Mouse (Mus musculus) liver, embryonic 12.5 days (tissue): ENCODE data around the gene Slc31a2. TPM values are rescaled to one million over a fixed set of nuclear protein-coding genes. Genes with fewer than 3 reads are reported as not detected.

ENCODE experiments used
- ATAC-seq: fragments of 200-750 bp; cut with Nextera tagmentation; 2 replicates; pipeline ENCODE4 v1.8.0; 2017; ENCODE audit warnings: moderate number of reproducible peaks, mild to moderate bottlenecking, moderate library complexity
- H3K27ac ChIP-seq: fragments of 300-500 bp; sonication (generic); 2 replicates; pipeline ENCODE4 v1.5.1; 2016; ENCODE audit warnings: mild to moderate bottlenecking
- H3K27me3 ChIP-seq: fragments of 300-500 bp; sonication (generic); replicated peaks from 2 replicates; pipeline ENCODE4 v1.6.1; 2016; ENCODE audit warnings: mild to moderate bottlenecking, moderate library complexity
- H3K36me3 ChIP-seq: fragments of 300-500 bp; sonication (generic); 2 replicates; pipeline ENCODE4 v1.6.1; 2016; ENCODE audit warnings: mild to moderate bottlenecking, moderate library complexity
- H3K4me1 ChIP-seq: fragments of 300-500 bp; sonication (generic); 2 replicates; pipeline ENCODE4 v1.6.1; 2016
- H3K4me2 ChIP-seq: fragments of 300-500 bp; sonication (generic); 2 replicates; pipeline ENCODE4 v1.6.1; 2016; ENCODE audit warnings: mild to moderate bottlenecking, moderate library complexity
- H3K4me3 ChIP-seq: fragments of 300-500 bp; sonication (generic); 2 replicates; pipeline ENCODE4 v1.5.1; 2016; ENCODE audit warnings: mild to moderate bottlenecking, moderate library complexity
- H3K9ac ChIP-seq: fragments of 300-500 bp; sonication (generic); 2 replicates; pipeline ENCODE4 v1.6.1; 2016; ENCODE audit warnings: mild to moderate bottlenecking, moderate library complexity
- H3K9me3 ChIP-seq: fragments of 300-500 bp; sonication (generic); replicated peaks from 2 replicates; pipeline ENCODE4 v1.6.1; 2016; ENCODE audit warnings: mild to moderate bottlenecking, moderate library complexity
- WGBS: fragments of 180-500 bp; shearing (Covaris S2); methylation state at CpG from one replicate; pipeline ENCODE4 v1.1.7; 2016; ENCODE audit not compliant: insufficient replicate concordance; 5-methylcytosine and 5-hydroxymethylcytosine counted together
- polyA plus RNA-seq: library from polyadenylated mRNA; unstranded; fragments of >200 nt; fragmentation: Nextera tagmentation; extraction: Ambion mirVana; gene quantifications from 2 replicates; pipeline ENCODE4 v1.2.1, GENCODE M21; 2016

The Slc31a2 gene
- 6.5 and 6.8 TPM in 2 replicates for polyA plus RNA-seq

- ATAC-seq = no peak
These were observed at the start of gene Slc31a2 for GRCm38 (mm10) chr4:62262276-62262675. Gene Slc31a2 (plus strand): TSS chr4:62262562.

DNA sequence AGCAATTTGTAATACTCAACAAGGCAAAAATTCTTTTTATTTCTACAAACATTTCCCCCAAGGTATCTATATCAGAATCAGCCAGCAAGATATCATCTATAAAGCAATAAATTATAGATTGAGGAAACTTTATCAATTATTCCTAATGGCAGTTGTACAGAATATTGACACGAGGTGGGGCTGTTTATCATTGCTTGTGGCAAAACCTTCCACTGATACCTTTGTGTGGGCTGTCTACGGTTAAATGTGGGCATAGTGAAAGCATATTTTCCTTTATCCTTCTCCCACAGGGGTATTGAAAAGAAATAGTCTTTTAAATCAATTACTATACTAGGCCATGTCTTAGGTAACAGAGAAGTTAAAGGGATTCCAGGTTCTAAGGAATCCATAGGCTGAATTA is 48.9 kb upstream of the Slc31a2 start:
- Histone ChIP-seq H3K9ac (no peak overlapping the region), H3K27ac (no peak overlapping the region), H3K4me3 (no peak overlapping the region), H3K4me1 (0 out of 2 replicates have a peak, but pooled peaks cover 4% of the 10 kb centered on the region), H3K27me3 (peaks cover 15% of the 10 kb centered on the region), H3K4me2 (no peak overlapping the region), H3K9me3 (no peaks in the 10 kb centered on the region), H3K36me3 (no peaks in the 10 kb centered on the region)
- WGBS = 59% methylated on average over 2 of the region's 2 CpGs
- ATAC-seq = no peak

More at GRCm38 (mm10) chr4:62262276-62262675, at the start of gene Slc31a2:
- 41% methylated on average over 2 of the region's 2 CpGs for WGBS
- H3K9me3 ChIP-seq = no peaks in the 10 kb centered on the region
- no peak within 1 kb of the TSS for H3K27ac ChIP-seq
- no peak within 1 kb of the TSS for H3K4me2 ChIP-seq
- no peak within 1 kb of the TSS for H3K4me3 ChIP-seq
- no peak within 1 kb of the TSS for H3K9ac ChIP-seq
- H3K4me1 ChIP-seq = no peaks in the 10 kb centered on the region
- no peaks in the 10 kb centered on the region for H3K27me3 ChIP-seq
- no peaks in the 10 kb centered on the region for H3K36me3 ChIP-seq

- 26% methylated on average over 10 of the region's 10 CpGs for WGBS
- Histone ChIP-seq H3K4me1 (no peaks in the 10 kb centered on the region), H3K9ac (no peak overlapping the region), H3K27ac (no peak overlapping the region), H3K36me3 (no peaks in the 10 kb centered on the region), H3K4me3 (no peak overlapping the region), H3K4me2 (no peak overlapping the region), H3K9me3 (no peaks in the 10 kb centered on the region), H3K27me3 (no peaks in the 10 kb centered on the region)
- ATAC-seq = no peak
These were observed 34.0 kb upstream of the Slc31a2 start for GRCm38 (mm10) chr4:62228391-62228790.

DNA sequence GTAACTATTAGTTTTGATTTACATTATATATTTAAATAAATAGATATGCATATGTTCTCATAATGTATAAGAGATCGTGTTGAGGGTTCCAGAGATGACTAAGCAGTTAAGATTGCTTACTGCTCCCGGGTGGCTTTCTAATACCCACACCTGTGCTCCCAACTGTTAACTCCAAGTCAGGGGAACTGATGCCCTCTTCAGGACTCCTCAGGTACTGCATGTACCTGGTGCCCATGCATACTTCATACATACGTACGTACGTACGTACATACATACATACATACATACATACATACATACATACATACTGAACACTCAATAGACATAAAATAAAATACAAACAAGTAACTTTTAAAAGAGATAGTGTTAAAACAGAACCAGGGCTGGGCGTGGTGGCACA is 32.9 kb upstream of the Slc31a2 start:
- no peak overlapping the region for H3K27ac ChIP-seq
- no peaks in the 10 kb centered on the region for H3K27me3 ChIP-seq
- no peak overlapping the region for H3K4me3 ChIP-seq
- no peak overlapping the region for H3K4me2 ChIP-seq
- no peaks in the 10 kb centered on the region for H3K9me3 ChIP-seq
- 66% methylated on average over 7 of the region's 7 CpGs for WGBS
- no peaks in the 10 kb centered on the region for H3K36me3 ChIP-seq
- H3K4me1 ChIP-seq = no peaks in the 10 kb centered on the region
- no peak overlapping the region for H3K9ac ChIP-seq
- ATAC-seq = no peak

DNA sequence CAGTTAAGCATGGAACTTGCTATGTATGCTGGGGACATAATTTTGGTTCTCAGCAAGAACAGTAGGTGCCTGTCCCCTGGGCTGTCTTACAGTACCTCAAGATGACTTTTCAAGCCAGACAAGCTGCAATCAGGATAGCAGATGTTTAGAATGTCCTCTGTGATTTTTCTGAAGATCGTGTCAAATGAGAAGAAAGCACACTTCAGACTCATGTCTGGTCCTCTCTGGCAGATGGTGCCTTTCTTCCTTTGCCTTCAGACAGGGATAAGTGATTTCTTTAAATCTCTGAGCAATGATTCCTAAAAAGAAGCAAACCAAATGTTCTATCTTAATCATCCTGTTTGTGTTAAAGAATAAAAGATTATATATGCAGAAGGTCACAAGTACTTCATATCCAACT is 32.2 kb upstream of the Slc31a2 start:
- Histone ChIP-seq H3K4me1 (no peaks in the 10 kb centered on the region), H3K27me3 (no peaks in the 10 kb centered on the region), H3K4me2 (no peak overlapping the region), H3K9me3 (no peaks in the 10 kb centered on the region), H3K27ac (no peak overlapping the region), H3K36me3 (no peaks in the 10 kb centered on the region), H3K4me3 (no peak overlapping the region), H3K9ac (no peak overlapping the region)
- ATAC-seq = no peak
- WGBS = 44% methylated on average over 1 of the region's 1 CpGs

- 57% methylated on average over 13 of the region's 13 CpGs for WGBS
- no peaks in the 10 kb centered on the region for H3K36me3 ChIP-seq
- H3K4me2 ChIP-seq = no peak within 1 kb of the TSS
- no peak within 1 kb of the TSS for H3K9ac ChIP-seq
- H3K4me1 ChIP-seq = no peaks in the 10 kb centered on the region
- no peak within 1 kb of the TSS for H3K4me3 ChIP-seq
- H3K27me3 ChIP-seq = no peaks in the 10 kb centered on the region
- H3K27ac ChIP-seq = no peak within 1 kb of the TSS
- no peaks in the 10 kb centered on the region for H3K9me3 ChIP-seq
- no peak for ATAC-seq
These were observed 31.6 kb upstream of the Slc31a2 start, which contains the start of gene Zfp37 for GRCm38 (mm10) chr4:62230769-62231168. Gene Zfp37 (minus strand): TSS chr4:62231047.

DNA sequence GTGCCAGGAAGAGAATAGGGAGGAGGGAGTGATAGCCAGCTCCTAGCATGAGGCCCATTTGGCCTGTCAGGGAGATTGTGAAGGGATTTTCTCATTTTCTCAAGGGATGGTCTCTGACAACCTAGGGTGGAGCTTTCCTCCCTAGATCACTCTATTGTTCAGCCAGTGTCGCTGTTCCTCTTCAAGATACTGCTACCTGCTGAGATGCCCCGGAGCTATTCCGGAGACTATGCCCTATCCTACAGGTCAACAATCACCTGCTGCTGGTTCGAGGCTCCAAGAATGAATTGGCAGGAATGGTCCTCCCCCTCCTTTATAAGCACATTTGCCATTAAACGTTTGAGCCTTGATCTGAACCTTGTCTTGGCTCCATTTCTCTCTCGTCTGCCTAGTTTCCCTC is 21.8 kb upstream of the Slc31a2 start:
- no peaks in the 10 kb centered on the region for H3K9me3 ChIP-seq
- ATAC-seq = no peak
- H3K4me1 ChIP-seq = no peaks in the 10 kb centered on the region
- H3K36me3 ChIP-seq = no peaks in the 10 kb centered on the region
- H3K27ac ChIP-seq = no peak overlapping the region
- no peak overlapping the region for H3K9ac ChIP-seq
- no peaks in the 10 kb centered on the region for H3K27me3 ChIP-seq
- H3K4me2 ChIP-seq = no peak overlapping the region
- 55% methylated on average over 6 of the region's 6 CpGs for WGBS
- H3K4me3 ChIP-seq = no peak overlapping the region

GRCm38 (mm10) chr4:62248328-62248727 is 14.0 kb upstream of the Slc31a2 start:
- no peak overlapping the region for H3K9ac ChIP-seq
- H3K9me3 ChIP-seq = no peaks in the 10 kb centered on the region
- no peaks in the 10 kb centered on the region for H3K4me1 ChIP-seq
- no peak overlapping the region for H3K4me3 ChIP-seq
- WGBS = 21% methylated on average over 4 of the region's 4 CpGs
- ATAC-seq = no peak
- no peak overlapping the region for H3K4me2 ChIP-seq
- no peak overlapping the region for H3K27ac ChIP-seq
- no peaks in the 10 kb centered on the region for H3K27me3 ChIP-seq
- H3K36me3 ChIP-seq = no peaks in the 10 kb centered on the region

- Histone ChIP-seq H3K9me3 (no peaks in the 10 kb centered on the region), H3K9ac (no peak overlapping the region), H3K4me2 (no peak overlapping the region), H3K27me3 (no peaks in the 10 kb centered on the region), H3K27ac (no peak overlapping the region), H3K36me3 (no peaks in the 10 kb centered on the region), H3K4me3 (no peak overlapping the region), H3K4me1 (no peaks in the 10 kb centered on the region)
- no peak for ATAC-seq
- WGBS = 36% methylated on average over 3 of the region's 3 CpGs
These were observed 11.3 kb upstream of the Slc31a2 start for GRCm38 (mm10) chr4:62250896-62251544.

DNA sequence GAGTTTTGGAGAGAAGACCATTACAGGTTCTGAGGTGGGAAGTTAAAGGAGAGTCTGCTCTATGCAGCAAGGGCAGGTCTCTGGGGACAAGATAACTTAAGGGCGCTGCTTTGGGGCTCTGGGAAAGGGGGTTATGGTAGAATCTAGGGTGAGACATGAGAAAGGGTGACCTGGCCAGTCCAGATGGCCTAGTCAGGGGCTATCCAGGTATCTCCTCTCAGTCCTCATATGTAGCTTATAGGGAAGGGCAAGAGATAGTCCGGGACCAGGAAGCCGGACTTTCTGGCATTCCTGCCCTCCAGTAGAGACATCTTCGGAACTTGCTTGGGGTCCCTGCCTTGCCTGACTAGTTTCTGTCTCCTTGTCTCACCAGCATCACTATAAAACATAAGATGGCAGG is 10.6 kb upstream of the Slc31a2 start:
- Histone ChIP-seq H3K27ac (no peak overlapping the region), H3K9me3 (no peaks in the 10 kb centered on the region), H3K4me2 (no peak overlapping the region), H3K4me1 (no peaks in the 10 kb centered on the region), H3K36me3 (no peaks in the 10 kb centered on the region), H3K27me3 (no peaks in the 10 kb centered on the region), H3K9ac (no peak overlapping the region), H3K4me3 (no peak overlapping the region)
- WGBS = 70% methylated on average over 4 of the region's 4 CpGs
- ATAC-seq = no peak

- Histone ChIP-seq H3K9me3 (no peaks in the 10 kb centered on the region), H3K4me1 (no peaks in the 10 kb centered on the region), H3K4me3 (no peak overlapping the region), H3K27ac (no peak overlapping the region), H3K4me2 (no peak overlapping the region), H3K27me3 (no peaks in the 10 kb centered on the region), H3K36me3 (no peaks in the 10 kb centered on the region), H3K9ac (no peak overlapping the region)
- ATAC-seq = no peak
- 42% methylated on average over 8 of the region's 8 CpGs for WGBS
These were observed 7.8 kb upstream of the Slc31a2 start for GRCm38 (mm10) chr4:62254551-62254950.

DNA sequence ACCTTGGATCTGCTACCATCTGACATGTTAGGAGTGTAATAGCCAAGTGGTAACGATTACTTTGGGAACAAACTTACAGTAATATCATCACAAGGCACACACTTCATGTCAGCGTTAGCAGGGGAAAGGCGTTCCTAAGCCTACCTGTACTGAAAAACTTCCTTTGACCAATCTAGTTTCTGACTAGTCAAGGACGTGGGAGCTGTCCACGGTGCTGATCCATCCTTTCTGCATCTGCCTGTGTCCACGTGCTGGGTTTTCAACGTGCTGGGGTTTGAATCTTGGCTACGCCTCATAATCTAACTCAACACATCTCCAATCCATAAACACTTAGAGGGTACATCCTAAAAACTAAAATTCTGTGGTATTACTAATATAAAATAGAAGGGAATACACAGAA is 5.4 kb upstream of the Slc31a2 start:
- Histone ChIP-seq H3K4me3 (no peak overlapping the region), H3K9ac (no peak overlapping the region), H3K27ac (no peak overlapping the region), H3K9me3 (no peaks in the 10 kb centered on the region), H3K4me2 (no peak overlapping the region), H3K27me3 (no peaks in the 10 kb centered on the region), H3K36me3 (no peaks in the 10 kb centered on the region), H3K4me1 (no peaks in the 10 kb centered on the region)
- ATAC-seq = no peak
- 21% methylated on average over 8 of the region's 8 CpGs for WGBS
